Mouse (Mus musculus): ENCODE data around the gene Tubb2b. TPM values are rescaled to one million over a fixed set of nuclear protein-coding genes. Genes with fewer than 3 reads are reported as not detected.

Gene Tubb2b
- polyA plus RNA-seq, 1 experiment from 2014 or later: 795 TPM

GRCm38 (mm10) chr13:34077492-34078271, 52.6 kb downstream of the Tubb2b start, which contains the start of gene Tubb2a:
Gene Tubb2a (minus strand): TSS chr13:34078007.
- peak; percentile 90 for ATAC-seq (ENCODE audit: low FRiP score)
- Histone ChIP-seq H3K9me3 (no peaks in the 10 kb centered on the region), H3K9ac (peak within 1 kb of the TSS; percentile 95), H3K27me3 (no peaks in the 10 kb centered on the region), H3K27ac (peak within 1 kb of the TSS; percentile 96), H3K4me3 (peak within 1 kb of the TSS; percentile 87), H3K36me3 (peaks cover 22% of the 10 kb centered on the region), H3K4me2 (peak within 1 kb of the TSS; percentile 72), H3K4me1 (replicated peaks) (peaks cover 36% of the 10 kb centered on the region)
- WGBS: under 1% methylated on average over 44 of the region's 45 CpGs

Other genes with a start within 250 kb of the Tubb2b start
- 0.21 and 0.25 TPM in 2 replicates for gene Serpinb6c, start 224.8 kb downstream of the Tubb2b start, polyA plus RNA-seq (2015; fragmentation: Nextera tagmentation; extraction: Ambion mirVana)
- 9.0 and 10.3 TPM in 2 replicates for gene Nqo2, start 165.8 kb downstream of the Tubb2b start, polyA plus RNA-seq (2015; fragmentation: Nextera tagmentation; extraction: Ambion mirVana)
- 6.1 and 6.6 TPM in 2 replicates for gene Ripk1, start 128.1 kb downstream of the Tubb2b start, polyA plus RNA-seq (2015; fragmentation: Nextera tagmentation; extraction: Ambion mirVana)
- 37.4 and 38.7 TPM in 2 replicates for gene Serpinb6a, start 127.7 kb downstream of the Tubb2b start, polyA plus RNA-seq (2015; fragmentation: Nextera tagmentation; extraction: Ambion mirVana)
- 34.9 and 39.8 TPM in 2 replicates for gene Bphl, start 92.9 kb downstream of the Tubb2b start, polyA plus RNA-seq (2015; fragmentation: Nextera tagmentation; extraction: Ambion mirVana)
- gene Tubb2a, start 52.5 kb downstream of the Tubb2b start, polyA plus RNA-seq (2015; fragmentation: Nextera tagmentation; extraction: Ambion mirVana): 1,972 and 2,142 TPM in 2 replicates
- 87.0 and 94.4 TPM in 2 replicates for gene Psmg4, start 32.5 kb upstream of the Tubb2b start, polyA plus RNA-seq (2015; fragmentation: Nextera tagmentation; extraction: Ambion mirVana)
- gene Slc22a23, start 214.7 kb upstream of the Tubb2b start, polyA plus RNA-seq (2015; fragmentation: Nextera tagmentation; extraction: Ambion mirVana): 12.7 and 12.8 TPM in 2 replicates